Mouse (Mus musculus) kidney, adult 2 months (tissue): ENCODE results near the gene Fignl2. TPM values are rescaled to one million over a fixed set of nuclear protein-coding genes. Genes with fewer than 3 reads are reported as not detected.

Source experiments
- DNase-seq: peaks from one replicate; pipeline ENCODE4 v3.0.0; 2021
- H3K27ac ChIP-seq: fragments of 200-500 bp; 2 replicates; pipeline ENCODE4 v1.5.1; 2012; ENCODE audit warnings: low read depth, low read length, control low read depth, inconsistent platforms; ENCODE audit not compliant: insufficient read depth
- H3K27me3 ChIP-seq: fragments of 200-500 bp; replicated peaks from 2 replicates; pipeline ENCODE4 v1.6.1; 2012; ENCODE audit warnings: mild to moderate bottlenecking, moderate library complexity, low read length, inconsistent platforms; ENCODE audit not compliant: control insufficient read depth, insufficient read depth
- H3K36me3 ChIP-seq: fragments of 200-500 bp; 2 replicates; pipeline ENCODE4 v1.6.1; 2012; ENCODE audit warnings: mild to moderate bottlenecking, moderate library complexity, low read length, inconsistent platforms; ENCODE audit not compliant: control insufficient read depth, insufficient read depth
- H3K4me1 ChIP-seq: fragments of 200-500 bp; 2 replicates; pipeline ENCODE4 v1.6.1; 2011; ENCODE audit warnings: low read length; ENCODE audit not compliant: control insufficient read depth, insufficient read depth
- H3K4me3 ChIP-seq: fragments of 200-500 bp; 2 replicates; pipeline ENCODE4 v1.5.1; 2011; ENCODE audit warnings: mild to moderate bottlenecking, low read depth, low read length, control low read depth; ENCODE audit not compliant: insufficient read depth
- CTCF ChIP-seq: fragments of 200-500 bp; conservative IDR thresholded peaks from 2 replicates; pipeline ENCODE4 v1.5.1; 2011; ENCODE audit warnings: low read depth, mild to moderate bottlenecking, control low read depth, low read length, moderate library complexity, mixed read lengths; ENCODE audit not compliant: insufficient read depth, insufficient read length
- POLR2A ChIP-seq: fragments of 200-500 bp; IDR thresholded peaks from one replicate; pipeline ENCODE4 v1.6.1; 2011; ENCODE audit warnings: low read depth, low read length, control low read depth
- WGBS: fragments of 180-500 bp; shearing (Covaris S2); methylation state at CpG from one replicate; pipeline ENCODE4 v1.1.7; 2018; 5-methylcytosine and 5-hydroxymethylcytosine counted together
- polyA plus RNA-seq: library from polyadenylated mRNA; depleted of rRNA; stranded (reverse); fragments of >200 nt; gene quantifications from 2 replicates; pipeline ENCODE4 v1.2.3, GENCODE M21; 2012

The Fignl2 gene
- polyA plus RNA-seq, 1 experiment = 8.6 TPM

- DNase-seq = no peak
- H3K27ac ChIP-seq = no peak overlapping the region
- no peaks in the 10 kb centered on the region for H3K4me1 ChIP-seq
- no peak overlapping the region for H3K4me3 ChIP-seq
- no peaks in the 10 kb centered on the region for H3K27me3 ChIP-seq
- no peaks in the 10 kb centered on the region for H3K36me3 ChIP-seq
- no peak for TF ChIP-seq CTCF
- TF ChIP-seq POLR2A = no peak
- 87% methylated on average over 9 of the region's 9 CpGs for WGBS
Measured at GRCm38 (mm10) chr15:101103605-101104304, 25.4 kb upstream of the Fignl2 start.

GRCm38 (mm10) chr15:101100996-101101395 lies 22.6 kb upstream of the Fignl2 start:
- no peak for DNase-seq
- Histone ChIP-seq H3K4me1 (no peaks in the 10 kb centered on the region), H3K27ac (no peak overlapping the region), H3K4me3 (no peak overlapping the region), H3K36me3 (no peaks in the 10 kb centered on the region), H3K27me3 (no peaks in the 10 kb centered on the region)
- 96% methylated on average over 3 of the region's 3 CpGs for WGBS
- TF ChIP-seq CTCF = no peak
- TF ChIP-seq POLR2A = no peak

- TF ChIP-seq POLR2A = no peak
- TF ChIP-seq CTCF = no peak
- Histone ChIP-seq H3K27ac (no peak overlapping the region), H3K4me1 (no peaks in the 10 kb centered on the region), H3K36me3 (no peaks in the 10 kb centered on the region), H3K4me3 (no peak overlapping the region), H3K27me3 (no peaks in the 10 kb centered on the region)
- no peak for DNase-seq
- 30% methylated on average over 28 of the region's 28 CpGs for WGBS
Measured at GRCm38 (mm10) chr15:101097985-101098651, 19.8 kb upstream of the Fignl2 start.

- no peak for DNase-seq
- 54% methylated on average over 3 of the region's 3 CpGs for WGBS
- Histone ChIP-seq H3K4me3 (no peak overlapping the region), H3K27me3 (no peaks in the 10 kb centered on the region), H3K27ac (no peak overlapping the region), H3K4me1 (no peaks in the 10 kb centered on the region), H3K36me3 (no peaks in the 10 kb centered on the region)
- TF ChIP-seq CTCF (no peak), POLR2A (no peak)
Measured at GRCm38 (mm10) chr15:101095392-101095791, 17.0 kb upstream of the Fignl2 start.

- H3K27ac ChIP-seq = no peak overlapping the region
- TF ChIP-seq POLR2A = no peak
- TF ChIP-seq CTCF = no peak
- WGBS = 83% methylated on average over 9 of the region's 9 CpGs
- no peaks in the 10 kb centered on the region for H3K36me3 ChIP-seq
- no peaks in the 10 kb centered on the region for H3K4me1 ChIP-seq
- DNase-seq = no peak
- H3K4me3 ChIP-seq = no peak overlapping the region
- H3K27me3 ChIP-seq = no peaks in the 10 kb centered on the region
Measured at GRCm38 (mm10) chr15:101094979-101095378, 16.6 kb upstream of the Fignl2 start.

- 83% methylated on average over 6 of the region's 6 CpGs for WGBS
- H3K4me1 ChIP-seq = no peaks in the 10 kb centered on the region
Measured at GRCm38 (mm10) chr15:101093988-101094387, 15.6 kb upstream of the Fignl2 start.

GRCm38 (mm10) chr15:101092829-101093648 lies 14.7 kb upstream of the Fignl2 start:
- H3K27me3 ChIP-seq = no peaks in the 10 kb centered on the region
- H3K4me1 ChIP-seq = no peaks in the 10 kb centered on the region
- peak; percentile 85 for DNase-seq
- no peak for TF ChIP-seq CTCF
- TF ChIP-seq POLR2A = no peak
- no peaks in the 10 kb centered on the region for H3K36me3 ChIP-seq
- H3K4me3 ChIP-seq = no peak overlapping the region
- peak overlapping the region; percentile 11; the same call in 1 of the 2 replicates for H3K27ac ChIP-seq
- 36% methylated on average over 25 of the region's 25 CpGs for WGBS

More at GRCm38 (mm10) chr15:101093988-101094387, 15.6 kb upstream of the Fignl2 start:
- no peak for DNase-seq
- H3K27me3 ChIP-seq = no peaks in the 10 kb centered on the region
- TF ChIP-seq POLR2A (no peak), CTCF (no peak)
- no peak overlapping the region for H3K4me3 ChIP-seq
- no peaks in the 10 kb centered on the region for H3K36me3 ChIP-seq
- H3K27ac ChIP-seq = no peak overlapping the region
